Mouse (Mus musculus): ENCODE results near the gene Abhd13. TPM values are rescaled to one million over a fixed set of nuclear protein-coding genes. Genes with fewer than 3 reads are reported as not detected.
A peak's percentile ranks its signal among the peaks of the same experiment; 100 is the strongest.

The Abhd13 gene
- total and polyA plus RNA-seq, 3 experiments = 14.0 to 15.5 TPM; not detected in 1

- H3K4me1 ChIP-seq (ENCODE audit: control insufficient read depth in 1 of 2, insufficient read depth in 2 of 2, low read length in 2 of 2) = peaks cover 0 to 21% of the 10 kb centered on the region in 2 experiments; a peak in 3 of 4 replicates
- no peak overlapping the region for H3K27ac ChIP-seq (ENCODE audit: control insufficient read depth, low read depth, low read length)
- H3K27me3 ChIP-seq (ENCODE audit: control insufficient read depth in 1 of 2, insufficient read depth in 2 of 2, low read length in 2 of 2) = no peaks in the 10 kb centered on the region
- H3K9ac ChIP-seq (ENCODE audit: control insufficient read depth, low read depth, low read length, poor library complexity, severe bottlenecking) = peak overlapping the region; percentile 93
- no peaks in the 10 kb centered on the region for H3K9me3 ChIP-seq (replicated peaks; ENCODE audit: insufficient read depth, low read length)
- DNase-seq (ENCODE audit: low read depth, low spot score) = peak; percentile 97
- H3K4me3 ChIP-seq (ENCODE audit: control insufficient read depth in 1 of 2, insufficient read depth in 1 of 2, low read depth in 2 of 2, low read length in 2 of 2) = peak overlapping the region; percentile 84 to 86
- peaks cover 0 to 31% of the 10 kb centered on the region in 2 experiments; a peak in 2 of 4 replicates for H3K36me3 ChIP-seq (ENCODE audit: control insufficient read depth in 1 of 2, insufficient read depth in 2 of 2, low read length in 2 of 2)
- peaks cover 34% of the 10 kb centered on the region for H3K79me2 ChIP-seq (ENCODE audit: control insufficient read depth, insufficient read depth, low read length, poor library complexity)
- TF ChIP-seq ETS1 (IDR thresholded peaks at IDR 0.05; ENCODE audit: low read depth, low read length) = peak; percentile 97
- TF ChIP-seq UBTF (IDR thresholded peaks at IDR 0.05; ENCODE audit: borderline replicate concordance, insufficient read depth, low read depth, low read length) = no peak
- peak; percentile 82 for TF ChIP-seq RAD21 (IDR thresholded peaks at IDR 0.05; ENCODE audit: low read depth, low read length)
- no peak for TF ChIP-seq POLR2AphosphoS5 (IDR thresholded peaks at IDR 0.05; ENCODE audit: borderline replicate concordance, low read depth, low read length)
- peak; percentile 60; the same call in 1 of the 2 replicates for TF ChIP-seq KAT2A (conservative IDR thresholded peaks at IDR 0.05; ENCODE audit: low read depth, low read length)
- TF ChIP-seq ELF1 (IDR thresholded peaks at IDR 0.05; ENCODE audit: low read depth, low read length) = peak; percentile 88
- no peak for TF ChIP-seq USF2 (IDR thresholded peaks at IDR 0.05; ENCODE audit: borderline replicate concordance in 1 of 2, insufficient read depth in 1 of 2, low read depth in 1 of 2, low read length in 2 of 2)
- TF ChIP-seq BHLHE40 (IDR thresholded peaks at IDR 0.05; ENCODE audit: borderline replicate concordance, low read depth, low read length) = no peak
- peak; percentile 65 for TF ChIP-seq MAX (IDR thresholded peaks at IDR 0.05; ENCODE audit: low read length)
- peak; percentile 100; the same call in 1 of the 2 replicates for TF ChIP-seq NRF1 (IDR thresholded peaks at IDR 0.05; ENCODE audit: insufficient read depth, low read depth, low read length, poor library complexity, severe bottlenecking)
- no peak for TF ChIP-seq RCOR1 (IDR thresholded peaks at IDR 0.05; ENCODE audit: low read depth, low read length)
- TF ChIP-seq GATA1 (IDR thresholded peaks at IDR 0.05; ENCODE audit: low read depth, low read length) = no peak
- TF ChIP-seq POLR2A (IDR thresholded peaks at IDR 0.05; ENCODE audit: control insufficient read depth in 1 of 2, insufficient read depth in 1 of 2, low read depth in 1 of 2, low read length in 2 of 2, poor library complexity in 1 of 2) = peak; percentile 74; a peak in 3 of 4 replicates
- peak; percentile 33; the same call in 1 of the 2 replicates for TF ChIP-seq TBP (IDR thresholded peaks at IDR 0.05; ENCODE audit: low read depth, low read length)
- peak; percentile 65 for TF ChIP-seq MXI1 (IDR thresholded peaks at IDR 0.05; ENCODE audit: low read depth, low read length)
- TF ChIP-seq TAL1 (IDR thresholded peaks at IDR 0.05; ENCODE audit: low read length) = no peak
- TF ChIP-seq MEF2A (IDR thresholded peaks at IDR 0.05; ENCODE audit: extremely low read depth, insufficient replicate concordance, low read depth, low read length, poor library complexity, severe bottlenecking) = no peak
- peak; percentile 57 for TF ChIP-seq ZC3H11A (IDR thresholded peaks at IDR 0.05; ENCODE audit: low read depth, low read length)
- TF ChIP-seq CHD2 (IDR thresholded peaks at IDR 0.05; ENCODE audit: low read length) = no peak
- peak; percentile 97 for TF ChIP-seq SIN3A (IDR thresholded peaks at IDR 0.05; ENCODE audit: low read length)
- TF ChIP-seq JUND (IDR thresholded peaks at IDR 0.05; ENCODE audit: low read depth, low read length) = no peak
- TF ChIP-seq GABPA (IDR thresholded peaks at IDR 0.05; ENCODE audit: low read depth, low read length) = no peak
- TF ChIP-seq HCFC1 (IDR thresholded peaks at IDR 0.05; ENCODE audit: low read depth, low read length) = peak; percentile 92
- no peak for TF ChIP-seq E2F4 (IDR thresholded peaks at IDR 0.05; ENCODE audit: borderline replicate concordance, low read depth, low read length)
- no peak for TF ChIP-seq CHD1 (IDR thresholded peaks at IDR 0.05; ENCODE audit: low read depth, low read length)
- TF ChIP-seq EP300 (IDR thresholded peaks at IDR 0.05; ENCODE audit: low read depth in 1 of 2, low read length in 2 of 2) = no peak
- peak; percentile 37; the same call in 1 of the 2 replicates for TF ChIP-seq TCF12 (IDR thresholded peaks at IDR 0.05; ENCODE audit: low read depth, low read length)
- no peak for TF ChIP-seq ZMIZ1 (IDR thresholded peaks at IDR 0.05; ENCODE audit: low read depth, low read length)
- TF ChIP-seq ZKSCAN1 (IDR thresholded peaks at IDR 0.05; ENCODE audit: low read depth, low read length) = no peak
- TF ChIP-seq POLR2AphosphoS2 (IDR thresholded peaks at IDR 0.05; ENCODE audit: low read length) = no peak; the same call in 1 of the 2 replicates
- no peak for TF ChIP-seq USF1 (IDR thresholded peaks at IDR 0.05; ENCODE audit: low read depth, low read length)
- peak; percentile 69 for TF ChIP-seq NELFE (IDR thresholded peaks at IDR 0.05; ENCODE audit: low read depth, low read length)
- peak in 2 of 3 experiments; percentile 79 to 81; a peak in 5 of 6 replicates for TF ChIP-seq CTCF (IDR thresholded peaks at IDR 0.05 in 2 of 3, conservative IDR thresholded peaks at IDR 0.05 in 1 of 3; ENCODE audit: control insufficient read depth in 1 of 3, insufficient read depth in 1 of 3, low read depth in 2 of 3, low read length in 3 of 3, poor library complexity in 1 of 3, severe bottlenecking in 1 of 3)
- TF ChIP-seq SMC3 (IDR thresholded peaks at IDR 0.05; ENCODE audit: low read depth, low read length) = peak; percentile 68
- no peak for TF ChIP-seq MYC (IDR thresholded peaks at IDR 0.05; ENCODE audit: low read depth, low read length)
- TF ChIP-seq ZNF384 (IDR thresholded peaks at IDR 0.05; ENCODE audit: low read depth, low read length) = no peak
Measured at GRCm38 (mm10) chr8:9975898-9976611, 1.5 kb upstream of the Abhd13 start.

All from MEL (cell line).